Mouse (Mus musculus): ENCODE data around the gene Surf6. TPM values are rescaled to one million over a fixed set of nuclear protein-coding genes. Genes with fewer than 3 reads are reported as not detected.
A peak's percentile ranks its signal among the peaks of the same experiment; 100 is the strongest.

Surf6 gene
- polyA plus RNA-seq, 1 experiment from 2014 or later = 25.2 TPM

GRCm38 (mm10) chr2:26932473-26933303 is 30.0 kb upstream of the Surf6 start:
- no peak for DNase-seq (ENCODE audit: low read depth, low spot score)
- CTCF ChIA-PET = interaction anchor here (1.1 kb wide), 1 partner anchor 11 kb away, joined by 3 read pairs; no protein-coding TSS in a partner anchor
- H3K27me3 ChIP-seq = no peaks in the 10 kb centered on the region
- ATAC-seq = no peak
- in situ Hi-C loops (cut with MboI; ENCODE audit: low pct_unique_long_range_greater_than_20kb) = no loop called here
- POLR2A ChIA-PET = interaction anchor here (0.6 to 1.5 kb wide), 4 partner anchors 12 to 31 kb away, joined by 3 to 4 read pairs (median 3); partner anchors contain the start of genes Surf1 and Surf2
- TF ChIP-seq CTCF (IDR thresholded peaks at IDR 0.05) = no peak

GRCm38 (mm10) chr2:26930390-26930789 is 27.7 kb upstream of the Surf6 start:
- DNase-seq (ENCODE audit: low read depth, low spot score) (no peak), ATAC-seq (no peak)
- CTCF ChIA-PET = interaction anchor here (0.7 to 2.9 kb wide), 7 partner anchors 10 to 110 kb away, joined by 3 to 10 read pairs (median 3); no protein-coding TSS in a partner anchor
- TF ChIP-seq CTCF (IDR thresholded peaks at IDR 0.05) = peak; percentile 80
- H3K27me3 ChIP-seq = no peaks in the 10 kb centered on the region
- in situ Hi-C loops (cut with MboI; ENCODE audit: low pct_unique_long_range_greater_than_20kb) = no loop called here
- POLR2A ChIA-PET = no interaction called here

GRCm38 (mm10) chr2:26927745-26928476 is 25.2 kb upstream of the Surf6 start:
- CTCF ChIA-PET = interaction anchor here (2.0 kb wide), 1 partner anchor 19 kb away, joined by 4 read pairs; no protein-coding TSS in a partner anchor
- POLR2A ChIA-PET = interaction anchor here (3.7 kb wide), 1 partner anchor 11 kb away, joined by 17 read pairs; the partner anchor contains the start of genes Surf1 and Surf2
- no peak for TF ChIP-seq CTCF (IDR thresholded peaks at IDR 0.05)
- no peaks in the 10 kb centered on the region for H3K27me3 ChIP-seq
- DNase-seq (ENCODE audit: low read depth, low spot score) (no peak), ATAC-seq (peak; percentile 36)
- in situ Hi-C loops (cut with MboI; ENCODE audit: low pct_unique_long_range_greater_than_20kb) = no loop called here

- H3K27me3 ChIP-seq = no peaks in the 10 kb centered on the region
- DNase-seq (ENCODE audit: low read depth, low spot score) = no peak
- no peak for ATAC-seq
- TF ChIP-seq CTCF (IDR thresholded peaks at IDR 0.05) = no peak
- ChIA-PET CTCF (interaction anchor here (0.8 to 1.6 kb wide), 5 partner anchors 10 to 117 kb away, joined by 3 to 4 read pairs (median 3); no protein-coding TSS in a partner anchor), POLR2A (interaction anchor here (0.9 kb wide), 1 partner anchor 10 kb away, joined by 3 read pairs; no protein-coding TSS in a partner anchor)
- in situ Hi-C loops (cut with MboI; ENCODE audit: low pct_unique_long_range_greater_than_20kb) = loop anchor here (25.0 kb wide), 1 partner anchor 484 kb away; the partner anchor contains the start of gene Sec16a
These were observed 19.1 kb upstream of the Surf6 start for GRCm38 (mm10) chr2:26921784-26922183.

DNA sequence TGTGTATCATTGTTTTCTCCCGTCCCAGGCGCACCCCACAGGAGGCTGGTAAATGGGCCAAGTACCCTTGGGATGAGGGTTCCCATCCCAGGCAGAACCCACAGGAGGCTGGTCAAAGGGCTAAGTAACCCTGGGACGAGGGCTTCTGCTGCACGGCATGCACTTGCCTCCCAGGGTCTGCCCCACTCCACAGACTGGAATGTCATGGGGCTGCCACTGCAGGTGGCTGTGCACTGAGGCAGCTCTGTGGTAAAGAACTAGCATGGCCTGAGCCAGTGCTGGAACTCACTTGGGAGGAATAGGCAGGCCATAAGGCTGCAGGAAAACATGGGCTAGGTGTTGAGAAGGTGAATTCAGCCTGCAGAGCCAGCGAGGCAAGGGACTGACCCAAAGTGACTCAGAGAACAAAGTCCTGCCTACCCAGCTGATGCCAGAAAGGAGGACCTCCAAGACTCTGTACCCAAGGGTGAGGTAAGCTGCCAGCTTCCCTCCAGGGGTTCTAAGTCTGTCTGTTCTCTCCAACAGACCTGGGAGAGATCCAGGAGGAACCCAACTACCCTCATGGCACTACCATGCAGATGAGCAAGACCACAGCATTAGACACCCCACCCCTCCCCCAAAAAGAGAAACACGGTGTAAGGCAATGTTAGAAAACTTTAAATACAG is 17.6 kb upstream of the Surf6 start:
- DNase-seq (ENCODE audit: low read depth, low spot score) (no peak), ATAC-seq (no peak)
- TF ChIP-seq CTCF (IDR thresholded peaks at IDR 0.05) = no peak
- ChIA-PET POLR2A (interaction anchor here (0.6 kb wide), 1 partner anchor 16 kb away, joined by 4 read pairs; no protein-coding TSS in a partner anchor), CTCF (interaction anchor here (1.3 to 1.5 kb wide), 2 partner anchors 10 to 11 kb away, joined by 3 read pairs; no protein-coding TSS in a partner anchor)
- in situ Hi-C loops (cut with MboI; ENCODE audit: low pct_unique_long_range_greater_than_20kb) = loop anchor here (25.0 kb wide), 1 partner anchor 483 kb away; the partner anchor contains the start of gene Sec16a
- no peaks in the 10 kb centered on the region for H3K27me3 ChIP-seq

DNA sequence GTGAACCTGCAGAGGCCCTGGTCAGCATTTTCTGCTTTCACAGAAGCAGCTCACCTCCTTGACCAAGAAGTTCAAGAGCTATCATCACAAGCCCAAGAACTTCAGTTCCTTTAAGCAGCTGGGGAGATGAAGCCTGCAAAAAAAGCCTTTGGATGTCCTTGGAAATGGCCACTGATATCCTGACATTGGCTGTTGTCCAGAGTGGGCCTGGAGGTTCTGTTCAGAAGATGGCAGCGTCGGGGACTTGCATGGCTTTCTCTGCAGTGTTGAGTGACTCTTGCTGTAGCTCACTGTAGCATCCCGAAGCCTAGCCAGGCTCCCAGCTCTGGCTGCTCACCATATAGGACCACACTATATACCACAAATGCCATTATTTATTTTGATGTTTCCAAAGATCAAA is 17.0 kb upstream of the Surf6 start:
- POLR2A ChIA-PET = interaction anchor here (0.6 kb wide), 1 partner anchor 16 kb away, joined by 4 read pairs; no protein-coding TSS in a partner anchor
- DNase-seq (ENCODE audit: low read depth, low spot score) (no peak), ATAC-seq (no peak)
- TF ChIP-seq CTCF (IDR thresholded peaks at IDR 0.05) = no peak
- CTCF ChIA-PET = interaction anchor here (1.3 to 2.4 kb wide), 3 partner anchors 10 to 12 kb away, joined by 3 to 7 read pairs (median 3); no protein-coding TSS in a partner anchor
- H3K27me3 ChIP-seq = no peaks in the 10 kb centered on the region
- in situ Hi-C loops (cut with MboI; ENCODE audit: low pct_unique_long_range_greater_than_20kb) = loop anchor here (25.0 kb wide), 1 partner anchor 482 kb away; the partner anchor contains the start of gene Sec16a

DNA sequence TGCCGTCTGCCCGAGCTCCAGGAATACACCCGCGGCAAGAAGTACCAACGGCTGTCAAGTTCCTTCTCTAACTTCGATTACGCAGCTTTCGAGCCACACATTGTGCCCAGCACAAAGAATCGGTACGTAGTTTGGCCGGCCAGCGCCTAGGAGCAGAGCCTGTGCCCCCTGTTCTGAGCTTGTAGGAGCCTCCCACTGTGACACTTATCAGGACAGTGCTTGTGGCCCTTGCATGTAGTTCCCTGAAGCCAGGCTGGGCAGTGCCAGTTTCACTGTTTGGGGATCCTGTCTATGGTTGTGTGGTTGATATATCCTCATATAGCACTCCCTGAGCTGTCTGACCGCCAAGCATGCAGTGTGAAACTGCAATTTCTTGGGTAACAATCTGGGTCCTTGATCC is 14.1 kb upstream of the Surf6 start:
- H3K27me3 ChIP-seq = no peaks in the 10 kb centered on the region
- ChIA-PET POLR2A (interaction anchor here (3.3 kb wide), 1 partner anchor 10 kb away, joined by 17 read pairs; no protein-coding TSS in a partner anchor), CTCF (interaction anchor here (1.4 to 2.5 kb wide), 2 partner anchors 13 to 14 kb away, joined by 3 to 10 read pairs; partner anchors contain the start of gene Surf6)
- TF ChIP-seq CTCF (IDR thresholded peaks at IDR 0.05) = no peak
- in situ Hi-C loops (cut with MboI; ENCODE audit: low pct_unique_long_range_greater_than_20kb) = loop anchor here (25.0 kb wide), 1 partner anchor 479 kb away; the partner anchor contains the start of gene Sec16a
- ATAC-seq (no peak), DNase-seq (ENCODE audit: low read depth, low spot score) (no peak)

- no peak for TF ChIP-seq CTCF (IDR thresholded peaks at IDR 0.05)
- no peaks in the 10 kb centered on the region for H3K27me3 ChIP-seq
- in situ Hi-C loops (cut with MboI; ENCODE audit: low pct_unique_long_range_greater_than_20kb) = loop anchor here (25.0 kb wide), 1 partner anchor 479 kb away; the partner anchor contains the start of gene Sec16a
- ATAC-seq = peak; percentile 55
- no peak for DNase-seq (ENCODE audit: low read depth, low spot score)
- ChIA-PET POLR2A (interaction anchor here (1.1 to 3.3 kb wide), 2 partner anchors 10 to 16 kb away, joined by 4 to 17 read pairs; no protein-coding TSS in a partner anchor), CTCF (interaction anchor here (1.4 to 2.5 kb wide), 2 partner anchors 13 to 14 kb away, joined by 3 to 10 read pairs; partner anchors contain the start of gene Surf6)
These were observed 13.4 kb upstream of the Surf6 start, which contains the start of the genes Surf2 and Surf1 for GRCm38 (mm10) chr2:26915927-26916728. Surf2 (plus strand) TSS chr2:26916367. Surf1 (minus strand) TSS chr2:26916530.
